Mouse (Mus musculus): ENCODE measurements at regions not wholly inside any gene's neighbourhood (a gene's known extent, or its start where the extent isn't known, plus 50 kb on each side); places are given as distances from the start of the nearest gene placed in this dataset.
A peak's percentile ranks its signal among the peaks of the same experiment; 100 is the strongest.

DNA sequence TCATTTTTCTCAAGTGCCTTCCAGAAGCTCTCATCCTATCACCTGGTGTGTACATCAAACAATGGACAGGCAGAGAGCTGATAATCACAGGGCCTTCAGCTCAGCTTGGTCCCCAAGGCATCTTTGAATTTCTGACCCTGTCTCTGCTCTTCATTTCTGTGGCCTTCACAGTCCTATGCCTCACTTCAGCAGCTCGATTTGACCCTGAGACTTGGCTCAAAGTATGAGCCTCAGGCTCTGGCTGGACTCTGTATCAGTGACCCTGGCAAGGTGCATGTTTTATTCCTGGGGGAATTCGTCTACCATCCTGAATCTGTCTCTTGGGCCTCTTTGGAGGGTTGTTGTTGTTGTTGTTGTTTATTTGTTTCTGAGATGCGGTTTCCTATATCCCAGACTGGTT lies 60.6 kb upstream of the Gm10260 start:
- no peak overlapping the region for H3ac ChIP-seq (ENCODE audit: control insufficient read depth, insufficient read length)
- H3K79me2 ChIP-seq (ENCODE audit: control insufficient read depth, insufficient read depth), result no peaks in the 10 kb centered on the region
- no peaks in the 10 kb centered on the region for H3K27me3 ChIP-seq (ENCODE audit: control insufficient read depth, insufficient read depth, insufficient read length)
- TF ChIP-seq POLR2A (IDR thresholded peaks at IDR 0.05; ENCODE audit: insufficient read length, low read depth), result no peak
- TF ChIP-seq USF1 (IDR thresholded peaks at IDR 0.05; ENCODE audit: low read depth), result no peak
- no peak for TF ChIP-seq MAX (IDR thresholded peaks at IDR 0.05; ENCODE audit: low read depth)
- no peak for TF ChIP-seq TCF12 (IDR thresholded peaks at IDR 0.05; ENCODE audit: insufficient read depth, poor library complexity, severe bottlenecking)
- no peak for TF ChIP-seq REST (IDR thresholded peaks at IDR 0.05; ENCODE audit: insufficient read depth, insufficient read length)
- TF ChIP-seq POLR2AphosphoS2 (IDR thresholded peaks at IDR 0.05; ENCODE audit: insufficient read length, low read depth), result no peak
- TF ChIP-seq MYOD1 (IDR thresholded peaks at IDR 0.05; ENCODE audit: control insufficient read depth in 1 of 3, insufficient read length in 2 of 3, low read depth in 2 of 3), result no peak
- TF ChIP-seq TCF3 (IDR thresholded peaks at IDR 0.05; ENCODE audit: insufficient read length, low read depth), result no peak
- TF ChIP-seq SRF (IDR thresholded peaks at IDR 0.05; ENCODE audit: control insufficient read depth, insufficient read length, low read depth), result no peak
- TF ChIP-seq CEBPB (IDR thresholded peaks at IDR 0.05; ENCODE audit: insufficient read depth, poor library complexity, severe bottlenecking), result no peak
- no peak overlapping the region for H3K4me2 ChIP-seq (ENCODE audit: low read depth)
- H3K36me3 ChIP-seq (ENCODE audit: control insufficient read depth, insufficient read depth), result no peaks in the 10 kb centered on the region
- no peak overlapping the region for H3K4me3 ChIP-seq

DNA sequence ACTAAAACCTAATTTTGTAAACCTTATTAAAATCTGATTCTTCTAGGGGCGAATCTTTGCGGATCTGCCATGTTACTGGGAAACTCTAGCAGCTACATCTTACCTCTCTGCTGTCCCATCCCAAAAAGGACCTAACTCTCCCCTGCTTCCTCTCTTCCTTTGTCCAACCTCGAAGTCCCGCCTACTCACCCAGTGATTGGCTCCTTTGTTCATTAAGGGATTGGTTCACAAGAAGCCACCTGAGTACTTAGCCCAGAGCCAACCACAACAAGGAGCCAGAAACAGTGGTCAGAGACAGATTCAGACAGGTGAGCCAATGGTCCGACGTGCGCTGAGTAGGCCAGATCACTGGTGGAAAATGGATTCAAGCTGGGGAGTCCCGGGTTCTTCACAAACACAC lies 60.0 kb upstream of the Gm10260 start:
- Histone ChIP-seq H3K27me3 (ENCODE audit: control insufficient read depth, insufficient read depth, insufficient read length) (no peaks in the 10 kb centered on the region), H3K36me3 (ENCODE audit: control insufficient read depth, insufficient read depth) (no peaks in the 10 kb centered on the region), H3ac (ENCODE audit: control insufficient read depth, insufficient read length) (no peak overlapping the region), H3K79me2 (ENCODE audit: control insufficient read depth, insufficient read depth) (no peaks in the 10 kb centered on the region), H3K4me2 (ENCODE audit: low read depth) (no peak overlapping the region), H3K4me3 (no peak overlapping the region)
- TF ChIP-seq POLR2A (IDR thresholded peaks at IDR 0.05; ENCODE audit: insufficient read length, low read depth) (no peak), TCF3 (IDR thresholded peaks at IDR 0.05; ENCODE audit: insufficient read length, low read depth) (no peak), MYOG (IDR thresholded peaks at IDR 0.05; ENCODE audit: control insufficient read depth in 1 of 3, insufficient read depth in 1 of 3, insufficient read length in 2 of 3, low read depth in 2 of 3) (no peak), USF1 (IDR thresholded peaks at IDR 0.05; ENCODE audit: low read depth) (no peak), REST (IDR thresholded peaks at IDR 0.05; ENCODE audit: insufficient read depth, insufficient read length) (no peak), TCF12 (IDR thresholded peaks at IDR 0.05; ENCODE audit: insufficient read depth, poor library complexity, severe bottlenecking) (no peak), CEBPB (IDR thresholded peaks at IDR 0.05; ENCODE audit: insufficient read depth, poor library complexity, severe bottlenecking) (no peak), E2F4 (IDR thresholded peaks at IDR 0.05; ENCODE audit: insufficient read depth) (no peak), SRF (IDR thresholded peaks at IDR 0.05; ENCODE audit: control insufficient read depth, insufficient read length, low read depth) (no peak), MYOD1 (IDR thresholded peaks at IDR 0.05; ENCODE audit: control insufficient read depth in 1 of 3, insufficient read length in 2 of 3, low read depth in 2 of 3) (no peak), MAX (IDR thresholded peaks at IDR 0.05; ENCODE audit: low read depth) (no peak), POLR2AphosphoS2 (IDR thresholded peaks at IDR 0.05; ENCODE audit: insufficient read length, low read depth) (no peak)

DNA sequence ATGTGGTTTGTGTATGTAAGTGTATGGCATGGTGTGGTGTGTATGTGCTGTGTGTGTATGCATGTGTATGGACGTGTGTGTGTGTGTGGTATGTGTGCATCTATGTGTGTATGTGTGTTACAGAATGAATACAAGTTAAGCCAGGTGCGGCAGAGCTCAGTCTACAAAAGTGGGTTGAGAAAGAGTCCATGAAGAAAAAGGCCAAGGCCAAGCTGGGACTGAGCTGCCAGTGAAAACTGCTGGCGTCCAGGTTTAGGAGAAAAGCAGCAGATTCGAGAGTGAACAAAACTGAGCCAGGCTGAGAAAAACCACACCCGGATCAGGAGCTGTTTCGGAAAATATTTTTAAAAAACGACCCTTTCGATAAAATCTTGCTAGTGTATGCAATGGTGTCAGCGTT lies 58.6 kb upstream of the Gm10260 start:
- H3K4me3 ChIP-seq, result no peak overlapping the region
- no peak overlapping the region for H3K4me2 ChIP-seq (ENCODE audit: low read depth)
- no peaks in the 10 kb centered on the region for H3K36me3 ChIP-seq (ENCODE audit: control insufficient read depth, insufficient read depth)
- H3K79me2 ChIP-seq (ENCODE audit: control insufficient read depth, insufficient read depth), result no peaks in the 10 kb centered on the region
- no peaks in the 10 kb centered on the region for H3K27me3 ChIP-seq (ENCODE audit: control insufficient read depth, insufficient read depth, insufficient read length)
- TF ChIP-seq SRF (IDR thresholded peaks at IDR 0.05; ENCODE audit: control insufficient read depth, insufficient read length, low read depth), result no peak
- no peak for TF ChIP-seq USF1 (IDR thresholded peaks at IDR 0.05; ENCODE audit: low read depth)
- TF ChIP-seq TCF3 (IDR thresholded peaks at IDR 0.05; ENCODE audit: insufficient read length, low read depth), result no peak
- H3ac ChIP-seq (ENCODE audit: control insufficient read depth, insufficient read length), result no peak overlapping the region

DNA sequence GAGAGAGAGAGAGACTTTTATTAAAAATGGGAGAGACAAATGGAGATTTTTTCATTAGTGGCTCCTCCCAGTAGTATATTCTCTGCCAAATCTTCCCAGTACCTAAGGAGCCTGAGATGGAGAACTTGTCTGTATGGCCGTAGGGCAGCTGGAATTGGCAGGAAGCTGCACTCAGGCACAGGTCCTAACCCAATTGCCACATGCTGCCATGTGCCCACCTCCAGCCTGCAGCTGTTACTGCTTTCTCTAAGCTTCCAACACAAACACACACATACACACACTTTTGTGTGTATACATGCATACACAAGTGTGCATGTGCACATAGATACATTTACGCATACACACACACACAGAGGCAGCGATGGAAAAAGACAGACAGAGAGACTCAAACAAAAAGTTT lies 56.5 kb upstream of the Gm10260 start:
- Histone ChIP-seq H3K4me2 (ENCODE audit: low read depth) (no peak overlapping the region), H3K4me3 (no peak overlapping the region), H3K27me3 (ENCODE audit: control insufficient read depth, insufficient read depth, insufficient read length) (no peaks in the 10 kb centered on the region), H3ac (ENCODE audit: control insufficient read depth, insufficient read length) (no peak overlapping the region), H3K79me2 (ENCODE audit: control insufficient read depth, insufficient read depth) (no peaks in the 10 kb centered on the region), H3K36me3 (ENCODE audit: control insufficient read depth, insufficient read depth) (no peaks in the 10 kb centered on the region)
- TF ChIP-seq E2F4 (IDR thresholded peaks at IDR 0.05; ENCODE audit: insufficient read depth) (no peak), MYOD1 (IDR thresholded peaks at IDR 0.05; ENCODE audit: control insufficient read depth in 1 of 3, insufficient read length in 2 of 3, low read depth in 2 of 3) (peak in 1 of 3 experiments; percentile 3), REST (IDR thresholded peaks at IDR 0.05; ENCODE audit: insufficient read depth, insufficient read length) (no peak)

Measured in myocyte (in vitro differentiated cells).